Mouse (Mus musculus): ENCODE data around the gene Zfp160. TPM values are rescaled to one million over a fixed set of nuclear protein-coding genes. Genes with fewer than 3 reads are reported as not detected.
"Not testable (repeated sequence)": the region's sequence is repeated elsewhere in the genome, so short reads cannot be mapped to it uniquely, and the experiment has no call there.

The Zfp160 gene
- 16.7 and 32.4 TPM in 2 replicates for total RNA-seq (2014; fragmentation: Nextera tagmentation)
- 20.4 and 23.1 TPM in 2 replicates for total RNA-seq (2017)

- peak; percentile 94 for ATAC-seq (replicated peaks; ENCODE audit: poor library complexity, severe bottlenecking)
Measured at GRCm38 (mm10) chr17:21008382-21009331, at the start of gene Zfp160. TSS of gene Zfp160 (plus strand) at chr17:21008903.

GRCm38 (mm10) chr17:20960386-20960785 lies 48.3 kb upstream of the Zfp160 start:
- ATAC-seq (replicated peaks; ENCODE audit: poor library complexity, severe bottlenecking): no peak

- peak; percentile 9; the same call in 1 of the 2 replicates for ATAC-seq (replicated peaks; ENCODE audit: poor library complexity, severe bottlenecking)
Measured at GRCm38 (mm10) chr17:20965421-20965820, 43.3 kb upstream of the Zfp160 start.

- ATAC-seq (replicated peaks; ENCODE audit: poor library complexity, severe bottlenecking): no peak
Measured at GRCm38 (mm10) chr17:20966681-20967080, 42.0 kb upstream of the Zfp160 start.

- ATAC-seq (replicated peaks; ENCODE audit: poor library complexity, severe bottlenecking): no peak
Measured at GRCm38 (mm10) chr17:20993716-20994115, 15.0 kb upstream of the Zfp160 start.

- ATAC-seq (replicated peaks; ENCODE audit: poor library complexity, severe bottlenecking): no peak
Measured at GRCm38 (mm10) chr17:20996364-20996763, 12.3 kb upstream of the Zfp160 start, which contains the start of gene Vmn1r233. TSS of gene Vmn1r233 (minus strand) at chr17:20996464.

- ATAC-seq (replicated peaks; ENCODE audit: poor library complexity, severe bottlenecking): no peak
Measured at GRCm38 (mm10) chr17:21009726-21010125, 1.0 kb downstream of the Zfp160 start.

- no peak for ATAC-seq (replicated peaks; ENCODE audit: poor library complexity, severe bottlenecking)
Measured at GRCm38 (mm10) chr17:21018410-21019080, 9.8 kb downstream of the Zfp160 start.

- ATAC-seq (replicated peaks; ENCODE audit: poor library complexity, severe bottlenecking): not testable (repeated sequence)
Measured at GRCm38 (mm10) chr17:21048020-21048419, 39.3 kb downstream of the Zfp160 start.

GRCm38 (mm10) chr17:21050901-21051300 lies 42.2 kb downstream of the Zfp160 start:
- ATAC-seq (replicated peaks; ENCODE audit: poor library complexity, severe bottlenecking): no peak

GRCm38 (mm10) chr17:21051341-21051740 lies 42.6 kb downstream of the Zfp160 start:
- not testable (repeated sequence) for ATAC-seq (replicated peaks; ENCODE audit: poor library complexity, severe bottlenecking)

- ATAC-seq (replicated peaks; ENCODE audit: poor library complexity, severe bottlenecking): not testable (repeated sequence)
Measured at GRCm38 (mm10) chr17:21051919-21052318, 43.2 kb downstream of the Zfp160 start.

GRCm38 (mm10) chr17:21053267-21053666 lies 44.6 kb downstream of the Zfp160 start:
- ATAC-seq (replicated peaks; ENCODE audit: poor library complexity, severe bottlenecking): no peak

- not testable (repeated sequence) for ATAC-seq (replicated peaks; ENCODE audit: poor library complexity, severe bottlenecking)
Measured at GRCm38 (mm10) chr17:21055111-21055510, 46.4 kb downstream of the Zfp160 start.

- no peak for ATAC-seq (replicated peaks; ENCODE audit: poor library complexity, severe bottlenecking)
Measured at GRCm38 (mm10) chr17:21065501-21065900, 56.8 kb downstream of the Zfp160 start.

GRCm38 (mm10) chr17:21067036-21067435 lies 58.3 kb downstream of the Zfp160 start:
- no peak for ATAC-seq (replicated peaks; ENCODE audit: poor library complexity, severe bottlenecking)

- not testable (repeated sequence) for ATAC-seq (replicated peaks; ENCODE audit: poor library complexity, severe bottlenecking)
Measured at GRCm38 (mm10) chr17:21069443-21069842, 60.7 kb downstream of the Zfp160 start.

- not testable (repeated sequence) for ATAC-seq (replicated peaks; ENCODE audit: poor library complexity, severe bottlenecking)
Measured at GRCm38 (mm10) chr17:21070971-21071370, 62.3 kb downstream of the Zfp160 start.
